Mouse (Mus musculus) lung, postnatal 0 days (tissue): ENCODE data around the gene Tcaf3.

Experiments used
- CTCF ChIP-seq: IDR thresholded peaks from 2 replicates; pipeline ENCODE4 v1.5.1; 2016; ENCODE audit warnings: antibody characterized with exemption, mild to moderate bottlenecking
- EP300 ChIP-seq: IDR thresholded peaks from 2 replicates; pipeline ENCODE4 v1.6.1; 2016; ENCODE audit warnings: antibody characterized with exemption, mild to moderate bottlenecking, control low read depth

GRCm38 (mm10) chr6:42577433-42577832, 20.1 kb downstream of the Tcaf3 start:
- TF ChIP-seq EP300 = no peak
- no peak for TF ChIP-seq CTCF
